Mouse (Mus musculus): ENCODE data around the gene Spem2. TPM values are rescaled to one million over a fixed set of nuclear protein-coding genes. Genes with fewer than 3 reads are reported as not detected.

Spem2 gene
- total and polyA plus RNA-seq, 3 experiments: not detected

DNA sequence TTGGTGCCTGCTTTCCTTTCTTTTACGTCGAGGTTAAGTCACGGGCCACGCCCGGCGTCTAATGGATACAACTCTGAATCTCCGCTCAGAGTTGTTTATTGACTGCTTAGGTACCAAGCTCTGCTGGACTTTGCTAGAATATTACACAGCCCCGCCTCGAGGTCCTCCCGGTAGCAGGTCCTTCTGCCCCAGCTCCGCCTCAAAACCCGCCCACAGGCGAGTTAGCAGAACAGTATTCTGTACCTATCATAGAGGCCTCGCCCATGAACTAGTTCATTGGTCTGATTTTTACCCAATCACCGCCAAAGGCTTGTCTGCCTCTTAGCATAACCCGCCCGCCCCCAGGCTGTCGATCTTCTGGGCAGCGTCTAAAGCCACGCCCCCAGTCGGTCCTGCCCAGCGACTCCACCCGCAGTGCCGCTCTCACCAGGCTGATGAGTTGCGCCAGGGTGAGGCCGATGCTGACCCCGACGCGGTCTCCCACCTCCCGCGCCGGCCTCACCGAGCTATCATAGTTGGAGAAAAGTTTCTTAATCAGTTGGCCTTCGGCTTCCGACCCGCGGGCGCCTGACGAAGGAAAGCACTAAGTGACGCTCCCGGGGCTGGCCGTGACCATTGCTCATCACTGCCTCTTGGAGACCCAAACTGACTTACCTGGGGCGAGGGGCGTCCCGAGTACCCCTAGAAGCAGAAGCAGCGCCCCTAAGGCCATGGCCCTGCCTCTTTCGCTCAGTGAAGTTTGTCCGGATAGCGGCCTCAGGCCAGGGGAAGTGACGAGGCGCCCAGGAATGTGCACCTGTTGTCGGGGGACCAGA is 22.9 kb downstream of the Spem2 start, which contains the start of gene Chrnb1:
Chrnb1 (minus strand) TSS at position 776 of the 815 bp plus-strand sequence.
- TF ChIP-seq MXI1 (IDR thresholded peaks at IDR 0.05; ENCODE audit: low read depth, low read length): peak; percentile 67
- TF ChIP-seq JUN (IDR thresholded peaks at IDR 0.05; ENCODE audit: insufficient read depth, low read depth, low read length): no peak
- peak; percentile 66 for TF ChIP-seq MAX (IDR thresholded peaks at IDR 0.05; ENCODE audit: low read length)
- TF ChIP-seq IRF4 (IDR thresholded peaks at IDR 0.05; ENCODE audit: low read depth, low read length): peak; percentile 63
- peak; percentile 15 for TF ChIP-seq MAZ (IDR thresholded peaks at IDR 0.05; ENCODE audit: low read depth, low read length)
- 0 out of 2 replicates have a peak, but pooled peaks have one; percentile 15 for TF ChIP-seq KAT2A (IDR thresholded peaks at IDR 0.05; ENCODE audit: insufficient replicate concordance, low read length)
- TF ChIP-seq MYC (IDR thresholded peaks at IDR 0.05; ENCODE audit: low read depth, low read length): peak; percentile 74; the same call in 1 of the 2 replicates
- no peak for TF ChIP-seq ZC3H11A (IDR thresholded peaks at IDR 0.05; ENCODE audit: low read depth, low read length)
- 0 out of 2 replicates have a peak, but pooled peaks have one; percentile 53 for TF ChIP-seq CHD1 (IDR thresholded peaks at IDR 0.05; ENCODE audit: low read depth, low read length)
- no peak for TF ChIP-seq CHD2 (IDR thresholded peaks at IDR 0.05; ENCODE audit: low read length)
- TF ChIP-seq UBTF (IDR thresholded peaks at IDR 0.05; ENCODE audit: low read depth, low read length): no peak
- no peak for TF ChIP-seq ZNF384 (IDR thresholded peaks at IDR 0.05; ENCODE audit: low read depth, low read length)
- TF ChIP-seq BHLHE40 (IDR thresholded peaks at IDR 0.05; ENCODE audit: low read depth, low read length): peak; percentile 23; the same call in 1 of the 2 replicates
- TF ChIP-seq RAD21 (IDR thresholded peaks at IDR 0.05; ENCODE audit: low read depth, low read length): no peak; the same call in 1 of the 2 replicates
- TF ChIP-seq NRF1 (IDR thresholded peaks at IDR 0.05; ENCODE audit: low read depth, low read length): peak; percentile 54; the same call in 1 of the 2 replicates
- TF ChIP-seq TCF12 (IDR thresholded peaks at IDR 0.05; ENCODE audit: low read depth, low read length): peak; percentile 58; the same call in 1 of the 2 replicates
- peak; percentile 60; the same call in 1 of the 2 replicates for TF ChIP-seq TBP (conservative IDR thresholded peaks at IDR 0.05; ENCODE audit: low read depth, low read length)
- TF ChIP-seq USF1 (IDR thresholded peaks at IDR 0.05; ENCODE audit: low read depth, low read length): no peak
- peak; percentile 74; the same call in 1 of the 2 replicates for TF ChIP-seq SIN3A (IDR thresholded peaks at IDR 0.05; ENCODE audit: low read length)
- 0 out of 2 replicates have a peak, but pooled peaks have one; percentile 13 for TF ChIP-seq MEF2A (IDR thresholded peaks at IDR 0.05; ENCODE audit: borderline replicate concordance, low read depth, low read length)
- TF ChIP-seq EP300 (IDR thresholded peaks at IDR 0.05; ENCODE audit: low read length): no peak; the same call in 1 of the 2 replicates
- TF ChIP-seq POLR2AphosphoS2 (IDR thresholded peaks at IDR 0.05; ENCODE audit: low read depth, low read length): peak; percentile 90
- peak; percentile 89; the same call in 1 of the 2 replicates for TF ChIP-seq ZMIZ1 (IDR thresholded peaks at IDR 0.05; ENCODE audit: low read depth, low read length)
- TF ChIP-seq E2F4 (IDR thresholded peaks at IDR 0.05; ENCODE audit: insufficient replicate concordance, low read depth, low read length): peak; percentile 65; the same call in 1 of the 2 replicates
- no peak; the same call in 1 of the 2 replicates for TF ChIP-seq RCOR1 (conservative IDR thresholded peaks at IDR 0.05; ENCODE audit: low read depth, low read length)
- peak; percentile 67 for TF ChIP-seq ELF1 (IDR thresholded peaks at IDR 0.05; ENCODE audit: low read depth, low read length)
- TF ChIP-seq NELFE (IDR thresholded peaks at IDR 0.05; ENCODE audit: low read depth, low read length): peak; percentile 78
- peak; percentile 85 for TF ChIP-seq POLR2A (IDR thresholded peaks at IDR 0.05; ENCODE audit: low read depth, low read length)
- TF ChIP-seq HCFC1 (IDR thresholded peaks at IDR 0.05; ENCODE audit: low read depth, low read length): peak; percentile 39
- TF ChIP-seq CTCF (conservative IDR thresholded peaks at IDR 0.05 in 1 of 2, IDR thresholded peaks at IDR 0.05 in 1 of 2; ENCODE audit: low read depth in 2 of 2, low read length in 2 of 2): no peak

More for the DNA sequence above, 22.9 kb downstream of the Spem2 start, which contains the start of gene Chrnb1:
- peak; percentile 100 for DNase-seq (ENCODE audit: extremely low read depth)
- H3K79me2 ChIP-seq (replicated peaks; ENCODE audit: control insufficient read depth, extremely low read depth, insufficient read depth, poor library complexity, severe bottlenecking): no peaks in the 10 kb centered on the region
- peaks cover 5% of the 10 kb centered on the region for H3K27me3 ChIP-seq (replicated peaks)
- dilution Hi-C loops (cut with MboI; ENCODE audit: extremely low pct_ligation_motif_present, extremely low pct_unique_long_range_greater_than_20kb, low sequenced_read_pairs): no loop called here
- H3K27ac ChIP-seq (ENCODE audit: insufficient read depth, low read depth): 0 out of 2 replicates have a peak within 1 kb of the TSS, but pooled peaks have one; percentile 5
- peak within 1 kb of the TSS; percentile 59 to 67 (median 61) for H3K4me3 ChIP-seq (replicated peaks in 1 of 3; ENCODE audit: low read depth in 2 of 3, low read length in 2 of 3, poor library complexity in 1 of 3)
- H3K36me3 ChIP-seq (replicated peaks in 1 of 2; ENCODE audit: control insufficient read depth in 1 of 2, insufficient read depth in 1 of 2, low read length in 1 of 2): peaks cover 0 to 6% of the 10 kb centered on the region in 2 experiments
- peaks cover 8 to 46% of the 10 kb centered on the region in 2 experiments for H3K4me1 ChIP-seq (ENCODE audit: control insufficient read depth in 1 of 2, insufficient read depth in 2 of 2)
- peaks cover 4% of the 10 kb centered on the region for H3K9me3 ChIP-seq (replicated peaks; ENCODE audit: low read length)
- H3K9ac ChIP-seq (ENCODE audit: insufficient read depth, low read depth): peak within 1 kb of the TSS; percentile 66
- H3K4me2 ChIP-seq (ENCODE audit: insufficient read depth, low read depth, poor library complexity, severe bottlenecking): peak within 1 kb of the TSS; percentile 86
- in situ Hi-C loops (cut with MboI; ENCODE audit: low pct_ligation_motif_present, low pct_unique_long_range_greater_than_20kb, low sequenced_read_pairs): no loop called here

All from CH12.LX (cell line).